Mouse (Mus musculus): ENCODE measurements around the gene Gm43191.
"Not testable (repeated sequence)": the region's sequence is repeated elsewhere in the genome, so short reads cannot be mapped to it uniquely, and the experiment has no call there.

Gene Gm43191

DNA sequence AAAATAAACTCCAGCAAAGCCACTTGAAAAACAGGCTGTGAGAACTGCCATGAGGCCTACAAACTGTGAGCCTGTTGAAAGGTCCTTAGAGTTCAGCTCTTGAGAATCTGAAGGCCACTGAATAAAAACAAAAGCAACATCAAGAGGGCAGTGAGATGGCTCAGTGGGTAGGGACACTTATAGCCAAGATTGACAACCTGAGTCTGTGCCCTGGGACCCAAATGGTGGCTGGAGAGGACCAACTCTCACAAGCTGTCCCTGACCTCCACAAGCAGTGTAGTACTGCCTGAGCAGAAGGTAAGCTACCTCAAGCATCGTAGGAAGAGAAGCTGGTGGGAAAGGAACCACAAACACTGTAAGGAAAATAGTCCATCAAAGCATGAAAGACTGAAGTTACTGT is at the start of gene Gm43191:
Gm43191 (minus strand) TSS at position 101 of the 400 bp plus-strand sequence.
- DNase-seq (ENCODE audit: low spot score): no peak

DNA sequence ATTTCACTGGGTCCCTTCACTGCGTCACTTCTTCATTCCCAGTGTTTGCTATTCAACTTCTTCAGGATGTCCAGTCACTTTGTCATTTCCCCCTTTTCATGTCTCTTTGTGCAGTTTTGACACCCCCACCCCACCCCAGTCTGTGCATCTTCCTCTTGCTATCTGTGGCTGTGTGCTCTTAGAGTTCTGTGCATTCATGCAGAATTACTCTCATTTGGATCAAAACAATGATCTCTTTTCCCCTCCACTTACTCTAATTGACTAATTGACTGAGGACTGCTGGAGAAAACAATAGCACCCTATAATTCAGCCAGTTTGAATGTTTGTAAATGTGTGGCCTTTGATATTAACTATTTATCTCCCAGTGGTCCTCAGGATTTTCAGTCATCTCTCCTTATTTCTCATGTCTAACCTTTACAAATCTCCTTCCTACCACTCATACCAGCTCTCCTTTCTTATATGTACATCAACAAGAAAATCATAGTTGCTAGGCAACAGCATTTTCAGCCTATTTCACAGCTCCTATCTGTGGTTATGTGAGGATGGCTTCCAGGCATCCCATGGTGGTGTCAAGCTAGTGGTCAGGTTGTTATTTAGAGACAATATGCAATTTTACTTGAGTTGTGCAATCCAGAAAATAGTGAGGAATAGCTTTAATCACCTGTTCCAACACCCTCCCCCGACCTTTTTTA is 48.6 kb upstream of the Gm43191 start:
- DNase-seq (ENCODE audit: low spot score): no peak

DNA sequence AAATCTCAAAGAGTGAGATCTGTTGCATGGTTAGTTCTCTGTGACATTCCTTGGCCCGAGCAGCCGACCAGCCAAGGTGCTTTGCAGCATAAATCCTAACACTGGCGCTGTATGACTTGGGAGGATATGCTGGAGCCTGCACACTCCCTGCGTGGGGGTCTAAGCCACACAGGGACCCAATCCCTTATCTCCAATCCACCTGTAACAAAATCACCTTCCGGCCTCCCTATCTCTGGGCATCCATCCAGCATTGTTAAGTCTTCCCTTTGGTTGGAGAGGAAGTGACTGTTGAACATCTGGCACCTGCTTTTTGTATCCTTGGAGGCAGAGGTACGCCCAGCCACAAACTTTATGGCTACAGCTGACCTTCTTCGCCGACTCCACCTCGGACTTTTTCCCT is 45.7 kb upstream of the Gm43191 start:
- no peak for DNase-seq (ENCODE audit: low spot score)

DNA sequence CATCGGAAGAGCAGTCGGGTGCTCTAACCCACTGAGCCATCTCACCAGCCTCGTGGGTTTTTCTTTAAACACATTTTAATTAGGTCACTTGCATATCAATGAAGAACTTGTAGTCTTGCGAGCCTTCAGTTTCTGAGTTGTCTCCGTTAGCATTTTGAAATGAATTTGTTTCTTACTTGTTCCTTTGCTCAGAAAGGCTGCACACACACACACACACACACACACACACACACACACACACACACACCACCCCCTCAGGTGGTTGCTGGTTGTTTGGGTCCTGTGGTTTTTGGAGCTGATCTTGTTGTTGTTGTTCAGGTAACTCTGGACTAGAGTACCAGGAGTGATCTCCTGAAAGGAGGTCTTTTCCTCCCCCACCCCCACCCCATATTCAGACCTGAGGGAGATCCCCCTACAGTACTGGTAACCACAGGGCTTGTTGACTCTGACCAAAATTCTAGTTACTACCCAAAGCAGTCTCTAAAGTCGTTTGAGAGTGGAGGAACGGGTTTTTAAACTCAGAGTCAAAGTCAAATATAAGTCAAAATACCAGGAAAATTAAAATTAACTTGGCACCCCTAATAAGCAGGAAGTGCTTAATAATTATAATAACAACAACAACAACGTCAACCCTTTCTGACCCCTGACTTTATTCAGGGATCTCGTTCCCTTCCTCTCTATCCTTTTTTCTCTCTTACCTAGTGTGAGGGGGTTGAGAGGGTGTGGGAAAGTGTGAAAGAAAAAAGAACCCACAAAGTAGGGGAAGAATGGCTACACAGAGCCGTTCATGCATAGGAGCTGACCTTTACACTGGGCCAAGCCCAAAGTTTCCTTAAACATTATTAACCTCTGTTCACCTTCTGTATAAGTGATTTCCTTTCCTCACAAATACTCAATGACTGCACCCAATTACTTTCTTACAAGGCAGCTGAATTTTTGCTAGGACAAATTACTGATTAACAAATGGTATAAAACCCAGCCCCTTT is 42.7 kb upstream of the Gm43191 start:
- DNase-seq (ENCODE audit: low spot score): no peak

DNA sequence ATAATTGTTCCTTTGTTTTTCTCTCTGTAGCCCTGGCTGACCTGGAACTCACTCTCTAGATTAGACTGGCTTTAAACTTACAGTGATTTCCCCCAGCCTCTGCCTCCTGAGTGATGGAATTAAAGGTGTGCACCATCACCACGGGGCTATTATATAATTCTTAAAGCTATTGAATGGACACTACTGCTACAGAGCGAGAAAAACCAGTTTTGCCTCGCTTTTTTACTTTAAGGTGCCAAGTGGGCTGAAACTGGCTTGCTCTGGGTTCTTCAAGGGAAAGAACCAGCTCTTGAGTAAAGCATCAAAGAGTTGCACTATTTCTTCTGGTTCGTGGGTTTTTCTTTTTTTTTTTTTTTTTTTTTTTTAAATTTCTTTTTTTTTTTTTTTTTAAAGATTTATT is 41.9 kb upstream of the Gm43191 start:
- no peak for DNase-seq (ENCODE audit: low spot score)

DNA sequence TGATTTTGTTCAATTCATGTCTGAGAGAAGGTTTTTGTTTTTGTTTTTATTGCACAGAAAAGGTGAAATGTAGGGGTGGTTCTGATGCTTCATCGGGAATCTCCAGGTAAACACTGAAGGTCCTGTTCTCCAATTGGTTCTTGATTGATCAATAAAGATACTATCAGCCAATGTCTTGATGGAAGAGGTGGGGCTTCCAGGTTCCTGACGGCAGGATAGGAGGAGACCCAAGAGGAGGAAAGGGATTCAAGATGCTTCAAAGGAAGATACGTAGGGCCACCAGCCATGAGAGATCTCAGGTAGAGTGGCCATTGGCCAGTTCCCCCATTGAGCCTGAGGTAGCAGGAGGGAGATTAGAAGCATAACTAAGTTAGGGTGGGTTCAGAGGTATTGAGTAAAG is 37.9 kb upstream of the Gm43191 start:
- DNase-seq (ENCODE audit: low spot score): no peak

GRCm38 (mm10) chr3:116713031-116713430 is 32.0 kb upstream of the Gm43191 start:
- DNase-seq (ENCODE audit: low spot score): no peak

- DNase-seq (ENCODE audit: low spot score): no peak
These were observed 31.4 kb upstream of the Gm43191 start, which contains the start of gene Slc35a3 for GRCm38 (mm10) chr3:116712436-116712881. Gene Slc35a3, minus strand, starts transcription at chr3:116712831.

DNA sequence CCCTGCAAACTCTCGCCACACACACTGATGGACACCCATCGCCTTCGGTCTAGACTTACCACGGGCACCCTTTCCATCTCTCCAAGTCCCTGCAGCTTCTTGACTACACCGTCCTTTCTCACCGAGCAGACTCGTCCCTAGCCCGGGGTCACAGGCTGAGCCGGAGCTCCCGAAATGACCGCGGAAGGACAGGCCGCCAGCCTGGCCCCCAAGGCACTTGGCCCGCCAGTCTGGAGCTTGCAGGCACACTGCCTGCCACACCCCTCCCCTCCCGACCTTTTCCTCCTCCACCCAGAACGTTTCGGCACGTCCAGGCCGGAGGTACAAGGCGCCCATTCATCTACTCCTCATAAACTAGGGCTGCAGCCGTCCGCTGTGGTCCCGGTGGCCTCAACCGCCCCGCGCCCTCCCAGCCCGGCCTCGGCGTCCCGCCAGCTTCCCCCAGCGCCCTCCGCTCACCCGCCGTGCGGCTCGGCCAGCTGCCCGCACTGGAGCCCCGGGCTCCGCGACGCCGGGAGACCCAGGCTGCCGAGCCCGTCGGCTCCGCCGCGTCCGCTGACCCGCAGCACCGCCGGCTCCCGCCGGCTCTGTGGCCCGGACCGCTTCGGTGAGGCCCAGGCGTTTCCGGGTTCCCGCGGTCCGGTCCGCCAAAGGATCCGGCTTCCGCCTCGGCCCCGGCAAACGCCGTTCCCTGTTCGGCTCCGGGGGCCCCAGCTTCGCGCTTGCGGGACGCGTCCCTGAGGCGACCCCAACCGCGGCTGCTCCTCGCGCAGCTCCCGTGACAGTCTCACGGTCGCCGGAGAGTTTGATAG is 30.8 kb upstream of the Gm43191 start:
- peak; percentile 62 for DNase-seq (ENCODE audit: low spot score)

GRCm38 (mm10) chr3:116710941-116711340 is 29.9 kb upstream of the Gm43191 start:
- DNase-seq (ENCODE audit: low spot score): no peak

- DNase-seq (ENCODE audit: low spot score): no peak
These were observed 24.7 kb upstream of the Gm43191 start for GRCm38 (mm10) chr3:116705637-116706204.

- no peak for DNase-seq (ENCODE audit: low spot score)
These were observed 22.8 kb upstream of the Gm43191 start for GRCm38 (mm10) chr3:116703835-116704234.

DNA sequence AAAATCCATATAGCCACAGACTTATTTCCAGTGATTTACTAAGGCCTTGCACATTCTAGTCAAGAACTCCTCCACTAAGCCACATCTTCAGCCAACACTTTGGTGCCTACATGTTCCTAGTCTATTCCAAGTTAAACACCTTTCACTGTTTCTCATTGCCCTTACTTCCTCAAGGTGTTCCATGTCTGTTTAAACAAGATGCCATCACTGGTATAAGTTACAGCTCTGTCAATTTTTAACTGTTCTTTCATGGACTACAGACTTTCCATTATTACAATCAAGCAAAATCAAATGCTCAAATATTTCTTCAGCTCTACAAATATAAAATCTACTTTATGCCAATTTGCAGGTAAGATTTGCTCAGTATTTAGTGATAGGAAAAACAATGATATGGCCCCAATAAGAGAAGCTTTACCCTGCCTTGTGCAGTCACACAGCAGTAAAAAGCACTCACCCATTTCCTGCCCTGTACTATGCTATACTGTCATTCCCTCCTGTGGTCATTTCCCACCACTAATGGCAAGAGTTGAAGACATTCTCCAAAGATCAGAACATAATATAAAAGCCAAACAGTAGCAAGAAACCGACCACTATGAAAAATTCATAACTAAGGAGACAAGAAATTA is 21.7 kb upstream of the Gm43191 start:
- no peak for DNase-seq (ENCODE audit: low spot score)

GRCm38 (mm10) chr3:116701601-116702000 is 20.5 kb upstream of the Gm43191 start:
- DNase-seq (ENCODE audit: low spot score): no peak

GRCm38 (mm10) chr3:116698786-116699185 is 17.7 kb upstream of the Gm43191 start:
- DNase-seq (ENCODE audit: low spot score): no peak

- DNase-seq (ENCODE audit: low spot score): no peak
These were observed 14.6 kb upstream of the Gm43191 start for GRCm38 (mm10) chr3:116695666-116695985.

DNA sequence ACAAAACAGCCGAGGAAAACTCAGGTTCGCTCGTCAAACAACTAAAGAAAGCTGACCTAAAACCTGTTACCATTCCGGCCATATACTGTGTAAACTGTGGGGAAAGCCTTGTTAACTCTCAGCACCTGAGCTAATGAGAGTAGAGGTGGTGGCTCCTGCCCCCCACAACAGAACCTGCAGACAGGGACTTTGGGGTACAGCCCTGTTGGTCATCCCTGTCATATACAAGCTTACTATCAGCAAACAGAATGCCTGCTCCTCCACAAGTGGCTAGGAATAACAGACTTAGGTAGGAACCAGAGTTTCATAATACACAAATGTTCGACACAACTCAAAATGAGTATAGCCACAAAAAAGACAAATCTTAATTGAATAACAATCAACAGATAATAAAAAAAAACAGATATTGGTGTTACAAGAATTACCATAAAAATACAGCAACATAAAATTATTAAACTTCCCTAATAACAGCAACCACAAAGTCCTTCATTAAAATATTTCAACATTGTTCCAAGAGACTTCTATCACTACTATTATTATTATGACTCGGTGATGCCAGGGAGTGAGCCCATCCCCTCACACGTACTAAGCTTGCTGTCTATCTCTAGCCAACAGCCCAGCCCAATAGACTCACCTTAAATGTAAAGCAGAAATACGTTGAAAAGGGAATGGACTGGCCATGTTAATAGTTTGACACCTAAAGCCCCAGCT is 14.1 kb upstream of the Gm43191 start:
- no peak for DNase-seq (ENCODE audit: low spot score)

GRCm38 (mm10) chr3:116694312-116694711 is 13.3 kb upstream of the Gm43191 start:
- DNase-seq (ENCODE audit: low spot score): peak; percentile 31

DNA sequence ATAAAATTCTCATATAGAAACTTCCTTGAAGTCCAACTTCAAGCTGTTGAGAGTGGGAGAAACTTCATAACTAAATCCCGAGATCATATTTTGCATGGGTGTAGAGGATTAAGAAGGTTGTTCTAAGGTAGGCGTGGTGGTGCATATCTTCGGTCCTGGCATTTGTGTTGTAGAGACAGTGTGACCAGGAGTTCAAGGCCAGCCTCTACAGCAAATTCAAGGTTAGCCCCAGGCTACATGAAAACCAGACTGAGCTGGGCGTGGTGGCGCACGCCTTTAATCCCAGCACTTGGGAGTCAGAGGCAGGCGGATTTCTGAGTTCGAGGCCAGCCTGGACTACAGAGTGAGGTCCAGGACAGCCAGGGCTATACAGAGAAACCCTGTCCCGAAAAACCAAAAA is 16.8 kb downstream of the Gm43191 start:
- not testable (repeated sequence) for DNase-seq (ENCODE audit: low spot score)

- DNase-seq (ENCODE audit: low spot score): peak; percentile 100
These were observed 18.6 kb downstream of the Gm43191 start, which contains the start of gene Mfsd14a for GRCm38 (mm10) chr3:116662463-116662863. Gene Mfsd14a, minus strand, starts transcription at chr3:116662677.

All from spleen, adult 12 weeks (tissue).